In genomic region chr11:4258657-4259082, GRCm38 (mm10) we compare ENCODE assay signal across 8 mouse cellular contexts. TPM values are rescaled to one million over a fixed set of nuclear protein-coding genes. Genes with fewer than 3 reads are reported as not detected.
DNase-seq lines count a peak whose midpoint lies in the region; ATAC-seq lines count a peak whose summit lies in the region.

No protein-coding gene starts in this region.

- no peaks in the 10 kb centered on the region for H3K9me3 ChIP-seq in forebrain, embryonic 10.5 days
- no peaks in the 10 kb centered on the region for H3K9me3 ChIP-seq in heart, embryonic 15.5 days (replicated peaks)
- H3K9me3 ChIP-seq in liver, embryonic 13.5 days (replicated peaks) = no peaks in the 10 kb centered on the region
- no peaks in the 10 kb centered on the region for H3K9me3 ChIP-seq in stomach, embryonic 14.5 days (ENCODE audit: control insufficient read depth, low read depth, low read length)

- DNase-seq in CD4-positive, CD25-positive, alpha-beta regulatory T cell, adult 2 months (ENCODE audit: low read depth, low spot score) = peak; percentile 94
- DNase-seq in c-Kit-negative CD71-positive TER-119-positive erythroid progenitor cells, embryonic 14.5 days (ENCODE audit: low read depth, low spot score) = peak; percentile 70
- peak; percentile 79 for DNase-seq in forebrain, embryonic 10.5 days (ENCODE audit: extremely low spot score, low spot score)
- peak; percentile 88 for DNase-seq in kidney, postnatal 14 days
- peak; percentile 67 for DNase-seq in liver, embryonic 13.5 days
- peak; percentile 78 to 86 for DNase-seq in natural killer cell, adult 2 months (ENCODE audit: low spot score in 2 of 2)

- 2% methylated on average over 7 of the region's 7 CpGs for WGBS in forebrain, embryonic 10.5 days
- WGBS in heart, embryonic 15.5 days = under 1% methylated on average over 7 of the region's 7 CpGs
- 0% methylated on average over 7 of the region's 7 CpGs for WGBS in liver, embryonic 13.5 days (ENCODE audit: insufficient replicate concordance)
- WGBS in stomach, embryonic 14.5 days = under 1% methylated on average over 7 of the region's 7 CpGs

- H3K4me1 ChIP-seq in forebrain, embryonic 10.5 days = peaks cover 38% of the 10 kb centered on the region
- peaks cover 40% of the 10 kb centered on the region for H3K4me1 ChIP-seq in heart, embryonic 15.5 days (replicated peaks)
- peaks cover 41% of the 10 kb centered on the region for H3K4me1 ChIP-seq in liver, embryonic 13.5 days (replicated peaks)
- H3K4me1 ChIP-seq in stomach, embryonic 14.5 days (ENCODE audit: control insufficient read depth, insufficient read depth, low read length) = peaks cover 29% of the 10 kb centered on the region

- H3K4me3 ChIP-seq in forebrain, embryonic 10.5 days = peak overlapping the region; percentile 37
- peak overlapping the region; percentile 25; the same call in 1 of the 2 replicates for H3K4me3 ChIP-seq in heart, embryonic 15.5 days
- H3K4me3 ChIP-seq in liver, embryonic 13.5 days (replicated peaks) = no peak overlapping the region
- no peak overlapping the region for H3K4me3 ChIP-seq in stomach, embryonic 14.5 days (ENCODE audit: low read depth, low read length)

- peak overlapping the region; percentile 58 for H3K4me2 ChIP-seq in heart, embryonic 15.5 days
- peak overlapping the region; percentile 34 for H3K4me2 ChIP-seq in liver, embryonic 13.5 days
- H3K4me2 ChIP-seq in stomach, embryonic 14.5 days (replicated peaks; ENCODE audit: low read depth, low read length) = peak overlapping the region; percentile 27; the same call in 1 of the 2 replicates

- no peaks in the 10 kb centered on the region for H3K36me3 ChIP-seq in forebrain, embryonic 10.5 days (replicated peaks)
- H3K36me3 ChIP-seq in heart, embryonic 15.5 days = no peaks in the 10 kb centered on the region
- no peaks in the 10 kb centered on the region for H3K36me3 ChIP-seq in liver, embryonic 13.5 days
- H3K36me3 ChIP-seq in stomach, embryonic 14.5 days (ENCODE audit: control insufficient read depth, insufficient read depth, low read length) = no peaks in the 10 kb centered on the region

- no peak overlapping the region for H3K27ac ChIP-seq in forebrain, embryonic 10.5 days
- H3K27ac ChIP-seq in heart, embryonic 15.5 days = no peak overlapping the region
- no peak overlapping the region for H3K27ac ChIP-seq in liver, embryonic 13.5 days
- no peak overlapping the region for H3K27ac ChIP-seq in stomach, embryonic 14.5 days (ENCODE audit: low read length)

- peaks cover 28% of the 10 kb centered on the region for H3K27me3 ChIP-seq in forebrain, embryonic 10.5 days (ENCODE audit: poor library complexity, severe bottlenecking)
- H3K27me3 ChIP-seq in heart, embryonic 15.5 days = peaks cover 4% of the 10 kb centered on the region
- peaks cover 10% of the 10 kb centered on the region for H3K27me3 ChIP-seq in liver, embryonic 13.5 days
- H3K27me3 ChIP-seq in stomach, embryonic 14.5 days (ENCODE audit: control insufficient read depth, insufficient read depth, low read length) = no peaks in the 10 kb centered on the region

- ATAC-seq in heart, embryonic 15.5 days (replicated peaks; ENCODE audit: insufficient number of reproducible peaks, insufficient read depth, low FRiP score, low read depth) = no peak
- peak; percentile 61 for ATAC-seq in liver, embryonic 13.5 days (ENCODE audit: low read depth)
- ATAC-seq in stomach, embryonic 14.5 days (ENCODE audit: insufficient number of reproducible peaks, insufficient read depth, low FRiP score, low read depth) = peak; percentile 34; the same call in 1 of the 2 replicates

- no peak overlapping the region for H3K9ac ChIP-seq in heart, embryonic 15.5 days
- H3K9ac ChIP-seq in liver, embryonic 13.5 days = no peak overlapping the region
- no peak overlapping the region for H3K9ac ChIP-seq in stomach, embryonic 14.5 days (replicated peaks; ENCODE audit: low read depth, low read length)

RNA-seq across cellular contexts. Expression of gene Lif, which starts 1.3 kb away (rescaled TPM):
- polyA plus RNA-seq in forebrain, embryonic 10.5 days (2016; fragmentation: Nextera tagmentation; extraction: Ambion mirVana) = 0.11 TPM in 1 of 2 replicates, not detected in the other
- polyA plus RNA-seq in heart, embryonic 15.5 days (2015; fragmentation: Nextera tagmentation; extraction: Ambion mirVana) = 0.23 and 0.55 TPM in 2 replicates
- polyA plus RNA-seq in liver, embryonic 13.5 days (2015; fragmentation: Nextera tagmentation; extraction: Ambion mirVana) = 0.02 TPM in 1 of 2 replicates, not detected in the other
- polyA plus RNA-seq in stomach, embryonic 14.5 days (2014; fragmentation: Nextera tagmentation; extraction: Ambion mirVana) = 0.30 and 0.32 TPM in 2 replicates

RNA-seq across cellular contexts. Expression of gene Osm, which starts 22.4 kb away (rescaled TPM):
- polyA plus RNA-seq in forebrain, embryonic 10.5 days (2016; fragmentation: Nextera tagmentation; extraction: Ambion mirVana) = 0.06 TPM in 1 of 2 replicates, not detected in the other
- polyA plus RNA-seq in heart, embryonic 15.5 days (2015; fragmentation: Nextera tagmentation; extraction: Ambion mirVana) = 0.09 and 0.33 TPM in 2 replicates
- 0.51 and 0.60 TPM in 2 replicates for polyA plus RNA-seq in liver, embryonic 13.5 days (2015; fragmentation: Nextera tagmentation; extraction: Ambion mirVana)
- 0.18 TPM in 1 of 2 replicates, not detected in the other for polyA plus RNA-seq in stomach, embryonic 14.5 days (2014; fragmentation: Nextera tagmentation; extraction: Ambion mirVana)

RNA-seq across cellular contexts. Expression of gene Castor1, which starts 40.6 kb away (rescaled TPM):
- polyA plus RNA-seq in forebrain, embryonic 10.5 days (2016; fragmentation: Nextera tagmentation; extraction: Ambion mirVana) = 1.9 and 2.6 TPM in 2 replicates
- 6.7 and 13.3 TPM in 2 replicates for polyA plus RNA-seq in heart, embryonic 15.5 days (2015; fragmentation: Nextera tagmentation; extraction: Ambion mirVana)
- polyA plus RNA-seq in liver, embryonic 13.5 days (2015; fragmentation: Nextera tagmentation; extraction: Ambion mirVana) = 1.9 and 2.1 TPM in 2 replicates
- 2.6 and 3.3 TPM in 2 replicates for polyA plus RNA-seq in stomach, embryonic 14.5 days (2014; fragmentation: Nextera tagmentation; extraction: Ambion mirVana)

Comparison
In these comparisons a context has a peak if more than half of its experiments do, and no peak if none do; other contexts are left out.
1. H3K4me3 ChIP-seq: peak in forebrain, embryonic 10.5 days (single experiment) and heart, embryonic 15.5 days (single experiment); none in liver, embryonic 13.5 days (single experiment) and stomach, embryonic 14.5 days (single experiment).
2. Peak in every context shown above with its lines, with median percentiles within 50 percentile points of each other: DNase-seq and H3K4me2 ChIP-seq.